Mouse (Mus musculus): ENCODE measurements around the gene Pdxdc1.
"Not testable (repeated sequence)": the region's sequence is repeated elsewhere in the genome, so short reads cannot be mapped to it uniquely, and the experiment has no call there.

Gene Pdxdc1

DNA sequence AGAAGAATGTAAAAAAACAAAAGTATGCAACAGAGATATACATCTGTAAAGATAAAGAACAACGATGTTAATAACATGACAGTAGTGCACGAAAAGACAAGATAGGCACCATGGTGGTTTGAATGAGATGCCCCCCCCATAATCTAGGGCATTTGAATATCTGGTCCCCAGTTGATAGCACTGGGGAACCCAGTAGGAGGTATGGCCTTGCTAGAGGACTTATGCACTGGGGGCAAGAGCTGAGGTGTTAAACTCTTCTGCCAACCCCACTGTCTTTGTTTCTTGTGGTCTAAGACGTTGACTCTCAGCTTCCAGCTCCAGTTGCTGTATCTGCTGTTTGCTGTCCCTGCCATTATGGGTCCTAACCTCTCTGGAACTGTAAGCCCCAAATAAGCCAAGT lies 7.2 kb downstream of the Pdxdc1 start:
- in situ Hi-C loops (cut with MboI; ENCODE audit: low pct_unique_long_range_greater_than_20kb in 1 of 2, low sequenced_read_pairs in 2 of 2, unreplicated experiment in 1 of 2) = no loop called here

- in situ Hi-C loops (cut with MboI; ENCODE audit: low pct_unique_long_range_greater_than_20kb in 1 of 2, low sequenced_read_pairs in 2 of 2, unreplicated experiment in 1 of 2) = no loop called here
These were observed 8.8 kb downstream of the Pdxdc1 start for GRCm38 (mm10) chr16:13894097-13894496.

- in situ Hi-C loops (cut with MboI; ENCODE audit: low pct_unique_long_range_greater_than_20kb in 1 of 2, low sequenced_read_pairs in 2 of 2, unreplicated experiment in 1 of 2) = no loop called here
These were observed 10.1 kb downstream of the Pdxdc1 start for GRCm38 (mm10) chr16:13892850-13893249.

GRCm38 (mm10) chr16:13890449-13890848 lies 12.5 kb downstream of the Pdxdc1 start:
- in situ Hi-C loops (cut with MboI; ENCODE audit: low pct_unique_long_range_greater_than_20kb in 1 of 2, low sequenced_read_pairs in 2 of 2, unreplicated experiment in 1 of 2) = no loop called here

GRCm38 (mm10) chr16:13883094-13883774 lies 19.7 kb downstream of the Pdxdc1 start:
- in situ Hi-C loops (cut with MboI; ENCODE audit: low pct_unique_long_range_greater_than_20kb in 1 of 2, low sequenced_read_pairs in 2 of 2, unreplicated experiment in 1 of 2) = no loop called here

GRCm38 (mm10) chr16:13875483-13875882 lies 27.4 kb downstream of the Pdxdc1 start:
- in situ Hi-C loops (cut with MboI; ENCODE audit: low pct_unique_long_range_greater_than_20kb in 1 of 2, low sequenced_read_pairs in 2 of 2, unreplicated experiment in 1 of 2) = no loop called here

DNA sequence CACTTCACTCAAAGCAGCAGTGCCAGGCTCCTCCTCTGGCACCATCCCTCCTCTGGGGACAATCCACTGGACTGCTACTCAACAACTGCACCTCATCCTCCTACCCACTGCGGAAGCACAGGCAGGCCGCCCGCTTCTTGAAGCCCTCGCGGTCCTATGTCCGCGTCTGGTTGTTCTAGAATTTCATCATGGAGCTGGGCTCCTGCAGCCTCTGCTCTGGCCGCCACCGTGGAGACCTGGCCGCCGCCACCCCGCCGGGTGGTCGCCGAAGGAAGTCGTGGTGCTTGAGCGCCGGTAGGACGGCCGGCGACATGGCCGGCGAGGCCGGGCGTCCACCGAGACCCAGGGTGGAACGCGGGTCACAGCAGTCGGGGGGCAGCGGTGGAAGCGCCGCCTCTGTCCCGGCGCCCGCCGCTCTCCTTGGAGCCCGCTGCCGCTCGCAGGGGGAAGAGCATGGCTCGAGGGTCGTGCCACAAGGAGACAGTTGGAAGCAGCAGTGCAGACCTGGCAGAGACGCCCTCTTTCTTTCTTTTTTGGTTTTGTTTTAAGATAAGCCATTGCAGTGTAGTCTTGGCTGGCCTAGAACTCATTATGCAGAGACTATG lies 34.9 kb downstream of the Pdxdc1 start:
- in situ Hi-C loops (cut with MboI; ENCODE audit: low pct_unique_long_range_greater_than_20kb in 1 of 2, low sequenced_read_pairs in 2 of 2, unreplicated experiment in 1 of 2) = no loop called here

DNA sequence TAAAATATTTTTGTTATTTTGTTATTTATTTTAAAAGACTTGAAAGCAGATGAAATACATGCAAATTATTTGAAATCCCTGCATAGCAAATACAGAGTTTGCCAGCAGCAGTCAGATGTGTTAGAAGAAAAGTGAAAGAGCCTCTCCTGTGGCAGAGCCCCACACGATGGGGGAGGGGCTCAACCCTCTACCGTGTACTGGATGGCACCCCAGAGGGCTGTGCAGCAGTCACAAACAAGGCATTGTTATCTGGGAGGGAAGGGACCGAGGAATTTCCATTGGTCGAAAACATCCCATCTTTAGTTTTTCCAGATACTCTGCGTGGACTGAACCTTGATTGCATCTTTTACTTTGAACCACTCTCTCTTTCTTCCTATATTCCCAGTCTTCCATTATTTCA lies 35.5 kb downstream of the Pdxdc1 start:
- in situ Hi-C loops (cut with MboI; ENCODE audit: low pct_unique_long_range_greater_than_20kb in 1 of 2, low sequenced_read_pairs in 2 of 2, unreplicated experiment in 1 of 2) = not testable (repeated sequence)

DNA sequence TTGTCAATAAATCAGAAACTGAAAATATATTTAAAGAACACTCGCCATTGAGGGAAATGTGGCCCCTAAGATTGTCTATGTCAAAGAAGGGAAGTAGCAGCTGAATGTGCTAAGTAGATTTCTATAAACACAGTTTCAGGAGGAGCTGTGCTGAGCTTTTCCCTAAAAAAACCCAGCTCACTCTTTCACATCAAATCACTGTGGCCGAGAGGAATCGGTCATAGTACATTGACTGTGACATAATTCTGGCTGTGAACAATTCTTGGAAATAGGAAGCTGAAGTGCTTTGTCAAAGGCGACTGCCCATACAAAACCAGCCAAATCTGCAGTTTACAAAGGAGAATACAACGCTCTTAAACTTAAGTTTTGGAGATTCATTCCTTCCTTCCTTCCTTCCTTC lies 36.3 kb downstream of the Pdxdc1 start:
- in situ Hi-C loops (cut with MboI; ENCODE audit: low pct_unique_long_range_greater_than_20kb in 1 of 2, low sequenced_read_pairs in 2 of 2, unreplicated experiment in 1 of 2) = no loop called here

GRCm38 (mm10) chr16:13866076-13866475 lies 36.9 kb downstream of the Pdxdc1 start:
- in situ Hi-C loops (cut with MboI; ENCODE audit: low pct_unique_long_range_greater_than_20kb in 1 of 2, low sequenced_read_pairs in 2 of 2, unreplicated experiment in 1 of 2) = no loop called here

GRCm38 (mm10) chr16:13853886-13854285 lies 49.0 kb downstream of the Pdxdc1 start:
- in situ Hi-C loops (cut with MboI; ENCODE audit: low pct_unique_long_range_greater_than_20kb in 1 of 2, low sequenced_read_pairs in 2 of 2, unreplicated experiment in 1 of 2) = no loop called here

- in situ Hi-C loops (cut with MboI; ENCODE audit: low pct_unique_long_range_greater_than_20kb in 1 of 2, low sequenced_read_pairs in 2 of 2, unreplicated experiment in 1 of 2) = no loop called here
These were observed 51.5 kb downstream of the Pdxdc1 start for GRCm38 (mm10) chr16:13851446-13851845.

GRCm38 (mm10) chr16:13848310-13848709 lies 54.6 kb downstream of the Pdxdc1 start:
- in situ Hi-C loops (cut with MboI; ENCODE audit: low pct_unique_long_range_greater_than_20kb in 1 of 2, low sequenced_read_pairs in 2 of 2, unreplicated experiment in 1 of 2) = no loop called here

GRCm38 (mm10) chr16:13846675-13847074 lies 56.3 kb downstream of the Pdxdc1 start:
- in situ Hi-C loops (cut with MboI; ENCODE audit: low pct_unique_long_range_greater_than_20kb in 1 of 2, low sequenced_read_pairs in 2 of 2, unreplicated experiment in 1 of 2) = no loop called here

DNA sequence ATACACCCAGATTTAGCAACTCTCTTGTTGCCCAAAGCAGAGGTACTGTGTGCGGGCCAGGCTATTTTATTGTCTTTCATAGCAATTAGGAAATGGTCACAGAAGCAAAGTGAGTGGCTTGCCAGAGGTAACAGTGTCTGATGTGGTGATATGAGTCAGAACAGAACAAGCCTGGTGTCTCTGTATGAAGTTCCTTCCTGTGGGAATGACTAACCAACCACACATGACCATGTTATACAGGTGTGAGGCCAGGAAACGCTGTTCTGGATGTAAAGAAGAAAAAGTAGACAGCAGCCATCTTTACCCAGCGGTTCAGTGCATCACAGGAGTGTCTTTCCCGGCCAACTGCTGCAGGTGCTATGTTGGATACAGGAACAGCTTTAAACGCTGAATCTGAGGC lies 57.9 kb downstream of the Pdxdc1 start:
- in situ Hi-C loops (cut with MboI; ENCODE audit: low pct_unique_long_range_greater_than_20kb in 1 of 2, low sequenced_read_pairs in 2 of 2, unreplicated experiment in 1 of 2) = no loop called here

DNA sequence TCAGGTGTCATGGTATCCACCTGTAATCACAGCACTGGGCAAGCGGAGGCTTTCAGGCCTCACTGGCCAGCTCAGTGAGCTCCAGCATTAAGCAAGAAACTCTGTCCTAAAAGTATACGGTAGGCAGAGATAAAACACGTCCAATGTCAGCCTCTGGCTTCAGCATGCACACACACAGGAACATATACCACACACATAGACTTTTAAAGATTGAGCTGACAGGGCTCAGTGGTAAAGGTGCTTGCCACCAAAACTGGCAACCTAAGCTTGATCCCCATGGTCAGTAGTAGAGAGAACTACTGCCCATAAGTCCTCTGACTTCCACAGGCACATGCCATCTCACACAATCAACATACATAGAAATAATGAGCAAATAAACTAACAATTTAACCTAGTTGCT lies 62.0 kb downstream of the Pdxdc1 start:
- in situ Hi-C loops (cut with MboI; ENCODE audit: low pct_unique_long_range_greater_than_20kb in 1 of 2, low sequenced_read_pairs in 2 of 2, unreplicated experiment in 1 of 2) = no loop called here

DNA sequence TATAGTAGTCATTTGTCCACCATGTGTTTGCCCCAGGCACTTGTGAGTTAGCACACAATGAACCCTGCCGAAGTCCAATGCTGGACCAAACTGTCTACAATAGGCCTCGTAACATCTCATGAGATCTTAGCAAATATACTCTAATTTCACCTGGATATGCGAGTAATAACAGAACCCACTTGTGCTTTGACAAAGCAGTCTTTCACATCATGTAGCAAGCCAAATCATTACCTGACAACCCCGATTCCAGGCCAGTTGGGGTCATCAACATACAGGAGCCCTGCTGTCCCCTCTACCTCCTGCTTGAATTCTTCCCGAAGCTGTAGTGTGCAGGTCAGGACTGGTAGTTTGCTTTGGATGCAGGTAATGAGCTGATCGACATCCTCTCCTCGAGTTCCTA lies 62.9 kb downstream of the Pdxdc1 start:
- in situ Hi-C loops (cut with MboI; ENCODE audit: low pct_unique_long_range_greater_than_20kb in 1 of 2, low sequenced_read_pairs in 2 of 2, unreplicated experiment in 1 of 2) = no loop called here

- in situ Hi-C loops (cut with MboI; ENCODE audit: low pct_unique_long_range_greater_than_20kb in 1 of 2, low sequenced_read_pairs in 2 of 2, unreplicated experiment in 1 of 2) = no loop called here
These were observed 68.5 kb downstream of the Pdxdc1 start for GRCm38 (mm10) chr16:13834382-13834781.

DNA sequence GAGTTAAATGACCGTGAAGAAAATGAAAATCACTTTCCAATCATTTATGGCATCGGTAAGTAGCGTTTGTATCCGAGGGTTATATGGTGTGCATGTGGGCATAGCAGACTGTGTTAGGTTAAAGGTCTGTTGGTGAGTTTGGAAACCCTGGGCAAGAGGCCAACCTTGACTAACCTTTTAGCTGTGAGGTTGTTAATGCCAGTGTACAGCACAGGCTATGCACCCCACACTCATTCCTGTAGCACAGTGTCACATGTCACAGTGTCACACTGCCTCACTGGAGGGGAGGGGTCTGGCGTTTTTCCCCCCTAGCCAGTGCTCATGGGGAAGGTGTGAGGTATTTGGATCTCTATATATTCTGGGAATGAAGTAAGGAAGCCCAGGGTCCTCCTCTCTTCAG lies 71.3 kb downstream of the Pdxdc1 start:
- in situ Hi-C loops (cut with MboI; ENCODE audit: low pct_unique_long_range_greater_than_20kb in 1 of 2, low sequenced_read_pairs in 2 of 2, unreplicated experiment in 1 of 2) = no loop called here

- in situ Hi-C loops (cut with MboI; ENCODE audit: low pct_unique_long_range_greater_than_20kb in 1 of 2, low sequenced_read_pairs in 2 of 2, unreplicated experiment in 1 of 2) = no loop called here
These were observed 72.5 kb downstream of the Pdxdc1 start for GRCm38 (mm10) chr16:13830444-13830843.

Measured in mouse embryonic stem cell (cell line).